Comparison of ENCODE assay signal across 25 mouse cellular contexts in the genomic region with DNA sequence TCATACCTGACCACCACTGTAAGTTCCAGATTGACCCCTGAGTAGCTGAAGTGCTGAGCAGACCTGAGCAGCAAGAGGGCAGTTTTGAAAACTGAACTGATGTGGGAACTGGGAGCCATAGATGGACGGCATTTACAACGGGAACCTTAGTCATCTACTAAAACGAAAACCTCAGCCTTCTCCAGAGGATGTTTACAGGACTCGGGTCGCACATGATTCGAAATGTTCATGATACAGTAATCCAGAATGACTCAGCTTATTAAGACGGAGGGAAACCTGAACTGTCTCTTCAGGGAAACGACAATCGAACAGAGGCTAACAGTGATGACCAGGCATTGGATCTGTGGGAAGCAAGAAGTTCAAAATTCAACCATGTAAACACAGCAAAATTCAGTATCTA. TPM values are rescaled to one million over a fixed set of nuclear protein-coding genes. Genes with fewer than 3 reads are reported as not detected.
DNase-seq lines count a peak whose midpoint lies in the region; TF ChIP-seq lines count a peak whose summit lies in the region.
"Had no signal": no experiment of that assay in that cellular context is flagged by ENCODE, and none has a peak within 500 bp of the region (broad histone marks: within the 10 kb centered on the region; RNA-seq: fewer than 3 reads in every experiment).

No protein-coding gene starts in this region.

- H3K36me3 ChIP-seq in myocyte (ENCODE audit: control insufficient read depth, insufficient read depth): no peaks in the 10 kb centered on the region
- H3K36me3 ChIP-seq: embryonic facial prominence, embryonic 13.5 days; embryonic facial prominence, embryonic 15.5 days; forebrain, embryonic 10.5 days; forebrain, embryonic 12.5 days; G1E had no signal

- H3K4me3 ChIP-seq in myocyte: no peak overlapping the region
- H3K4me3 ChIP-seq: embryonic facial prominence, embryonic 13.5 days; embryonic facial prominence, embryonic 15.5 days; erythroblast, embryonic 14.5 days; forebrain, embryonic 10.5 days; forebrain, embryonic 12.5 days had no signal

- TF ChIP-seq POLR2A in myocyte (IDR thresholded peaks at IDR 0.05; ENCODE audit: insufficient read length, low read depth): no peak

- no peak overlapping the region for H3ac ChIP-seq in myocyte (ENCODE audit: control insufficient read depth, insufficient read length)

- no peaks in the 10 kb centered on the region for H3K27me3 ChIP-seq in myocyte (ENCODE audit: control insufficient read depth, insufficient read depth, insufficient read length)
- H3K27me3 ChIP-seq: CH12.LX; embryonic facial prominence, embryonic 13.5 days; embryonic facial prominence, embryonic 15.5 days; forebrain, embryonic 12.5 days had no signal

- DNase-seq in 3T3-L1 (ENCODE audit: low read depth, low spot score): peak; percentile 78
- peak; percentile 65 for DNase-seq in NIH3T3 (ENCODE audit: low read depth)
- no peak for DNase-seq in left cerebral cortex, adult 9 months (ENCODE audit: low spot score in 2 of 2)
- no peak for DNase-seq in cerebellum, postnatal 4 days (ENCODE audit: low spot score in 2 of 2)
- DNase-seq: adrenal gland, adult 8-10 months; adrenal gland, postnatal 14 days; adrenal gland, postnatal 36 days; B cell, adult 2 months; cerebellum, adult 11-12 months; cerebellum, adult 2 months; cerebellum, adult 9-10 months; cerebellum, postnatal 10 days; cerebellum, postnatal 25 days; embryo, embryonic 11 days had no signal

- H3K79me2 ChIP-seq in myocyte (ENCODE audit: control insufficient read depth, insufficient read depth): no peaks in the 10 kb centered on the region

- H3K4me2 ChIP-seq in myocyte (ENCODE audit: low read depth): peak overlapping the region; percentile 42
- H3K4me2 ChIP-seq: embryonic facial prominence, embryonic 13.5 days; embryonic facial prominence, embryonic 15.5 days; forebrain, embryonic 12.5 days had no signal

TF ChIP-seq in myocyte, 11 proteins besides CTCF, POLR2A, EP300 and RAD21:
- TF ChIP-seq CEBPB (IDR thresholded peaks at IDR 0.05; ENCODE audit: insufficient read depth, poor library complexity, severe bottlenecking): no peak
- TF ChIP-seq TCF3 (IDR thresholded peaks at IDR 0.05; ENCODE audit: insufficient read length, low read depth): no peak
- TF ChIP-seq TCF12 (IDR thresholded peaks at IDR 0.05; ENCODE audit: insufficient read depth, poor library complexity, severe bottlenecking): no peak
- no peak for TF ChIP-seq MAX (IDR thresholded peaks at IDR 0.05; ENCODE audit: low read depth)
- TF ChIP-seq E2F4 (IDR thresholded peaks at IDR 0.05; ENCODE audit: insufficient read depth): no peak
- TF ChIP-seq SRF (IDR thresholded peaks at IDR 0.05; ENCODE audit: control insufficient read depth, insufficient read length, low read depth): no peak
- no peak for TF ChIP-seq MYOG (IDR thresholded peaks at IDR 0.05; ENCODE audit: control insufficient read depth in 1 of 3, insufficient read depth in 1 of 3, insufficient read length in 2 of 3, low read depth in 2 of 3)
- no peak for TF ChIP-seq REST (IDR thresholded peaks at IDR 0.05; ENCODE audit: insufficient read depth, insufficient read length)
- TF ChIP-seq MYOD1 (IDR thresholded peaks at IDR 0.05; ENCODE audit: control insufficient read depth in 1 of 3, insufficient read length in 2 of 3, low read depth in 2 of 3): no peak
- TF ChIP-seq USF1 (IDR thresholded peaks at IDR 0.05; ENCODE audit: low read depth): no peak
- TF ChIP-seq POLR2AphosphoS2 (IDR thresholded peaks at IDR 0.05; ENCODE audit: insufficient read length, low read depth): no peak

RNA-seq across cellular contexts. Expression of gene Tdrd6, which starts 10.9 kb away (rescaled TPM):
- 0.08 TPM for polyA plus RNA-seq in myocyte (2012; fragmentation: generic; extraction: Trizol)
- polyA plus RNA-seq: activated CD4-positive, CD25-positive, alpha-beta regulatory T cell, adult 4 months; CD4-positive, CD25-positive, alpha-beta regulatory T cell, adult 4 months; embryonic facial prominence, embryonic 11.5 days; erythroblast, embryonic 14.5 days; G1E had no signal

RNA-seq across cellular contexts. Expression of gene Slc25a27, which starts 47.9 kb away (rescaled TPM):
- 1.1 TPM for polyA plus RNA-seq in myocyte (2012; fragmentation: generic; extraction: Trizol)
- polyA plus RNA-seq: erythroblast, embryonic 14.5 days; G1E had no signal

RNA-seq across cellular contexts. Expression of gene Cyp39a1, which starts 48.1 kb away (rescaled TPM):
- 1.7 TPM for polyA plus RNA-seq in myocyte (2012; fragmentation: generic; extraction: Trizol)
- polyA plus RNA-seq: erythroblast, embryonic 14.5 days; G1E had no signal

RNA-seq across cellular contexts. Expression of gene Pla2g7, which starts 51.3 kb away (rescaled TPM):
- polyA plus RNA-seq in myocyte (2012; fragmentation: generic; extraction: Trizol): 3.4 TPM
- polyA plus RNA-seq: erythroblast, embryonic 14.5 days; G1E had no signal

Comparison
In these comparisons a context has a peak if more than half of its experiments do, and no peak if none do; other contexts are left out.
1. DNase-seq: peak in 3T3-L1 (single experiment) and NIH3T3 (single experiment); none in left cerebral cortex, adult 9 months (0 of 2) and cerebellum, postnatal 4 days (0 of 2).